Mouse (Mus musculus) adrenal gland, adult 8-10 months (tissue): ENCODE results near the gene Tle2. TPM values are rescaled to one million over a fixed set of nuclear protein-coding genes. Genes with fewer than 3 reads are reported as not detected.

Source experiments
- DNase-seq: peaks from one replicate; pipeline ENCODE4 v3.0.0; 2022
- total RNA-seq, 4 experiments: library from RNA; stranded (reverse); gene quantifications; 2 replicates each; pipeline ENCODE4 v1.2.4; 2022

Tle2 gene
- total RNA-seq, 4 experiments from 2014 or later, result 50.6 to 211 (median 117) TPM

DNA sequence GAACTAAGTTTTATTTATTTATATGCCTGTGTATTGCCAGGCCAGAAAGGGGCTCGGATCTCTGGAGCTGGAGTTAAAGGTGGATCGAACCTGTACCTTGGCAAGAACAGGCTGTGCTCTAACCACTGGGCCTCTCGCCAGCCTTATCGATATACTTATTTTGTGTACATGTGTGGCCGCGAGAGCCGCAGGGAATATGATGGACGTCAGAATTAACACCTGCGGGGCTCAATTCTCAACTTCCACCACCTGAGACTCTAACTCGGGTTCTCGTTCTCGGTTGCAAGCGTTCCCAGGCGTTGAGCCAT lies 31.3 kb downstream of the Tle2 start:
- DNase-seq, result no peak

- peak; percentile 96 for DNase-seq
Measured at GRCm38 (mm10) chr10:81605974-81606751, 31.8 kb downstream of the Tle2 start, which contains the start of gene BC025920. Gene BC025920, plus strand, starts transcription at chr10:81606270.

- DNase-seq, result no peak
Measured at GRCm38 (mm10) chr10:81608308-81608707, 33.9 kb downstream of the Tle2 start.

DNA sequence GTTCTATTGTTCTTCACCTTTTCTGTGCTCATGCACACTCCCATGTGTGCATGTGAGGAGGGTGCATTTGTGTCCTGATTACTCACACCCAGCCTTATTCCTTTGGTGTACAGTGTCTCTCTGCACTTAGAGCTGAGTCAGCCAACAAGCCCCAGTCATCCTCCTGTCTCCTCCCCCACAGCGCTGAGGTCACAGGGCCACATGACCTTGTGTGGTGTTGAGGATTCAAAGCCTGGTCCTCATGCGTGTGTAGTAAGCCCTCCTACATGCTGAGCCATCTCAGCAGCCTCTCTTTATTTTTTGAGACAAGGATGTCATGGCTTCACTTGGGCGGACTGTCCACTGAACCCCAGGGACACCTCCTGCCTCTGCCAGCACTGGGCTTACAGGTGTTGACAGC lies 38.4 kb downstream of the Tle2 start:
- DNase-seq, result no peak

DNA sequence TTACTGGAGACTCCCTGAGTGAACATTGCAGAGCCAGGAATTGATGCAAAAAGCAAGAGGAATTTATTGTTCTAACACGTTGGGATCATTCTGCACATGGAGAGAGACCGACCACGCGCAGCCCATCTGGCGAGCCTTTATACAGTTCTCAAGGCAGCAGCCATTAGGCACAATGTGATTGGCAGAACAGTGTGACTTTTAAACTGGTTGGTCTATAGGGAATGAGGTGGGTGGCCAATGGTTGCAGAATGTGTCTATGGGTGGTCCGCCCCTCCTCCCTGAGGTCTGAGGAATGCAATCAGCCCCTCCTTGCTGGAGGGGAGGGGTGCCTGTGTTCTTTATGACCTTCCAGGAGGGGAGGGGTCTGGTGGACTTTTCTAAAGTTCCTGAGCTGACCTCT lies 41.1 kb downstream of the Tle2 start:
- no peak for DNase-seq

DNA sequence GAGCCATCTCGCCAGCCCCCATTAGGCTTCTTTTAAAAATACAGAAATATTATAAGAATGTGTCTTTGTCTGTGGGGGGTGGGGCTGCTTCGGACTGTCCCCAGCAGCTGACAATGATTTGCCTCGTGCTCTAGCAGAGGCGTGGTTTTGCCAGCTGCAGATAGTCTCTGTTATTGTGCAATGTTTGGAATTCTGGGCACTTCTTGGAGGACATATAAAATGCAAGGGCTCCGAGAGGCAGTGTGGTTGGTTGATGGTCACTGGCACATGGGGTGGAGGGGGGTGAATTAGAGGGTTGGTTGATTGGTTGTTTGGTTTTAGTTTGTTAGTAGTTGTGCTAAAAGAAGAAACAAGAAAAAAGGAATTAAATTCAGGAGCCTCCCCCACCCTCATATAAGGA lies 45.6 kb downstream of the Tle2 start:
- no peak for DNase-seq

- no peak for DNase-seq
Measured at GRCm38 (mm10) chr10:81620786-81621185, 46.4 kb downstream of the Tle2 start.

DNA sequence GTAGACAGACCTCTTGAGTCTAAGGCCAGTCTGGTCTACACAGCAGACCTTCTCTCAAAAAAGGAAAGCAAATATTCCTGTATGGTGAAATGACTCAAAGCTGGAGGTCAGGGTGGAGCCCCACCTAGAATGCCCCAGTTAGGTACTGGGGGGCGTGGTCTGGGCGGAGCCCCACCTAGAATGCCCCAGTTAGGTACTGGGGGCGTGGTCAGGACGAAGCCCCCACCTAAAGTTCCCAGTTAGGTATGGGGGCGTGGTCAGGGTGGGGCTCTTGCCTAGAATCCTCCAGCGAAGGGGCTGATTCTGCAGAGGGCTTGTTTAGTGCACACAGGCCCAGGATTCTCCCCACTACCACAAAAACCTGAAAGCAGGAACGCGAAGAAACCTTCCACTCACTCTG lies 49.1 kb downstream of the Tle2 start:
- DNase-seq, result no peak

DNA sequence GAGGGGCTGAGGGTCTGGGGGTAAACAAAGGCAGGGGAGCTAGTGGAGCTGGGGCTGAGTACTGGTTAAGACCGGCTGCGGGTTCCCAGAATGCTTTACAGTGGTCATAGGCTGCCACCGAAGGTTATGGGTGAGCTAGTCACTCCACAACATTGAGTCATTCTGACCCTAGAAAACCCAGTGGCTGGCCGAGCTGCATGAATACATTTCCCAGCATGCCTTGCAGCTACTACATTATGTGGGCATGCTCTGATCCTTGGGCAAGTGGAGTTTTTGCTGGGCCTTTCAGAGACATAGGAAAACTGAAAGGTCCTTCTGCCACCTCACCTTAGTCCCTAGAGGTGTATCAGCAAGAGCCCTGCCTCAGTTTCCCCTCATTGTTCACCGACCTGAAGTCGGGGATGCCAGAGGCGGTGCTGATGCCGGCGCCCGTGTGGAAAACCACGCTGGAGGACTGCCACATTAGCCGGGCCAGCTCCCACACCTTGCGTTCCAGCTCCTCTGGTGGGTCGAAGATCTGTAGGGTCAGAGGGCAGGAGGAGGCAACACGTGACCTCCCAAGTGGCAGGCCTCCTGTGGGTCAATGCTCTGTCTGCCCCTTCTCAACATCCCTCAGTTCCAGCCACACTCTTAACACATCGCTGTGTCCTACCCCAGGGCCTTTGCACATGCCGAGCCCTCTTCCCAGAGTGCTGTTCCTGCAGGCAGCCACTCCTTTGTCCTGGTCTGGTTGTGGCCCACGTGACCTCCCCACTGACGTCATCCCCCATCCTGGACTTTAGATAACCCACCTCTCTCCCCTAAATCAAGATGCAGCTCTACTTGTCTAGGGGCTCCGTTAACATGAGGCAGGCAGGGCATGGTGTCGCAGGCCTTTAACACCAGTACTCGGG lies 52.0 kb downstream of the Tle2 start:
- no peak for DNase-seq

GRCm38 (mm10) chr10:81626994-81627835 lies 52.9 kb downstream of the Tle2 start, which contains the start of gene Sirt6:
Gene Sirt6, minus strand, starts transcription at chr10:81627797.
- DNase-seq, result peak; percentile 93

DNA sequence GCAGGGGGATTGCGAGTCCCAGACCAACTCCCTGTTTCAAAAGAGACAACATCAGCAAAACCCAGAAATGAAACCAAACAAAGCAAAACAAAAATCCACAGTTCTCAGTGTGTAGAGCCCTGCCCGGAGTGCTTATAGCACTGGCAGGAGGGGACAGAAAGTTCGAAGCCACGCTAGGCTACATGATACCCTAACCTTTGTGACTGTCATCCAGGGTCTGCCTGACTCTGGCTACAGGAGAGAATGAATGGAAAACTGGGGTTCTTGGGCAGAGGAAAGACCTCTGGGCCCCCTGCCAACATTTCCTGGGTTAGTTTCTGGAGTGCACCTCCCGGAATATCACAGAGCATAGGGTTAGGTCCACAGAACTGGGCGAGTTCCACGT lies 53.5 kb downstream of the Tle2 start:
- no peak for DNase-seq

- no peak for DNase-seq
Measured at GRCm38 (mm10) chr10:81628390-81628789, 54.0 kb downstream of the Tle2 start, which contains the start of gene Ankrd24. Gene Ankrd24, plus strand, starts transcription at chr10:81628540.

GRCm38 (mm10) chr10:81633253-81634099 lies 59.1 kb downstream of the Tle2 start:
- DNase-seq, result peak; percentile 85

GRCm38 (mm10) chr10:81636338-81636737 lies 62.0 kb downstream of the Tle2 start:
- no peak for DNase-seq

DNA sequence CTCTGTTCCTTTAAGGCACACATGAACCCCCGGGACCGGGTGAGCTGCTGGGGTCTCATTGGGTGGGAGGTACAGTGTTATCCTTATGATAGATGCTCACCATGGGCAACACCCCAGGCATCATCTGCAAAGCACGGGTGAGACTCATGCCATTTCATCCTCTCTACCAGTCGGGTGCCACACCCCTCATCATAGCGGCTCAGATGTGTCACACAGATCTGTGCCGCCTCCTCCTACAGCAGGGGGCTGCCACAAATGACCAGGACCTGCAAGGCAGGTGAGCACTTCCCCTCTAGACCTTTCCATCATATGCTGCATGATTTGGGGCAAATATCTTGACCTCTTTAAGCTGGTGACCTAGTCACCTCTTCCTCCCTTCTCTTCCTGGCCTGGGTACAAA lies 63.7 kb downstream of the Tle2 start:
- no peak for DNase-seq

Other genes with a start within 250 kb of the Tle2 start
- 10 to 100 TPM; 35.6 to 52.1 (median 42.0) TPM for gene Tbxa2r, start 245.8 kb upstream of the Tle2 start, total RNA-seq
- gene Gipc3, start 231.3 kb upstream of the Tle2 start, total RNA-seq, result 10 to 100 TPM in 2 of 4 experiments, 1 to 10 TPM in 2; 3.7 to 17.7 (median 9.3) TPM
- 100 to 1,000 TPM in 3 of 4 experiments, 10 to 100 TPM in 1; 94.2 to 121 (median 112) TPM for gene Hmg20b, start 224.1 kb upstream of the Tle2 start, total RNA-seq
- 10 to 100 TPM; 18.3 to 25.7 (median 22.0) TPM for gene Mfsd12, start 217.1 kb upstream of the Tle2 start, total RNA-seq
- gene 4930404N11Rik, start 208.7 kb upstream of the Tle2 start, total RNA-seq, result 1 to 10 TPM; 1.6 to 5.3 (median 2.4) TPM
- gene Fzr1, start 196.0 kb upstream of the Tle2 start, total RNA-seq, result 10 to 100 TPM; 47.1 to 52.7 (median 49.9) TPM
- 10 to 100 TPM; 49.8 to 60.2 (median 55.0) TPM for gene Dohh, start 190.1 kb upstream of the Tle2 start, total RNA-seq
- gene Gm48551, start 190.1 kb upstream of the Tle2 start, total RNA-seq, result 1 to 10 TPM in 2 of 4 experiments, under 1 TPM in 2; 0.65 to 2.9 (median 1.0) TPM
- 1 to 10 TPM; 2.0 to 4.2 (median 2.6) TPM for gene Gm48552, start 185.6 kb upstream of the Tle2 start, total RNA-seq
- 1 to 10 TPM in 2 of 4 experiments, under 1 TPM in 2; 0.78 to 2.0 (median 0.96) TPM for gene Smim24, start 181.5 kb upstream of the Tle2 start, total RNA-seq
- gene Nfic, start 118.9 kb upstream of the Tle2 start, total RNA-seq, result 100 to 1,000 TPM; 113 to 191 (median 144) TPM
- gene Celf5, start 91.9 kb upstream of the Tle2 start, total RNA-seq, result 1 to 10 TPM in 3 of 4 experiments, under 1 TPM in 1; 0.17 to 2.5 (median 1.7) TPM
- gene Ncln, start 78.2 kb upstream of the Tle2 start, total RNA-seq, result 100 to 1,000 TPM; 115 to 136 (median 123) TPM
- gene S1pr4, start 74.4 kb upstream of the Tle2 start, total RNA-seq, result 1 to 10 TPM in 2 of 4 experiments, under 1 TPM in 2; 0.56 to 1.7 (median 0.92) TPM
- gene Gna15, start 50.3 kb upstream of the Tle2 start, total RNA-seq, result 1 to 10 TPM in 3 of 4 experiments, under 1 TPM in 1; 0.70 to 2.2 (median 1.6) TPM
- 100 to 1,000 TPM in 2 of 4 experiments, 10 to 100 TPM in 2; 90.2 to 105 (median 98.1) TPM for gene Gna11, start 29.4 kb upstream of the Tle2 start, total RNA-seq
- 1,000 to 10,000 TPM in 3 of 4 experiments, 100 to 1,000 TPM in 1; 989 to 1,424 (median 1,166) TPM for gene Aes, start 15.1 kb upstream of the Tle2 start, total RNA-seq
- gene Tle6, start 26.5 kb downstream of the Tle2 start, total RNA-seq, result 100 to 1,000 TPM in 2 of 4 experiments, 10 to 100 TPM in 2; 32.2 to 138 (median 85.6) TPM
- gene BC025920, start 31.7 kb downstream of the Tle2 start, total RNA-seq, result 1 to 10 TPM; 1.2 to 1.7 (median 1.3) TPM
- 10 to 100 TPM; 14.7 to 34.5 (median 26.5) TPM for gene Sirt6, start 53.2 kb downstream of the Tle2 start, total RNA-seq
- 10 to 100 TPM; 24.6 to 58.2 (median 46.7) TPM for gene Ankrd24, start 54.0 kb downstream of the Tle2 start, total RNA-seq
- gene Gm10778, start 74.5 kb downstream of the Tle2 start, total RNA-seq, result 1 to 10 TPM; 1.4 to 4.1 (median 3.7) TPM
- 1 to 10 TPM; 4.4 to 9.3 (median 5.5) TPM for gene Zfp433, start 130.3 kb downstream of the Tle2 start, total RNA-seq
- gene Gm3055, start 196.6 kb downstream of the Tle2 start, total RNA-seq, result 1 to 10 TPM; 3.5 to 9.4 (median 6.3) TPM
- gene Gm4767, start 237.6 kb downstream of the Tle2 start, total RNA-seq, result 1 to 10 TPM; 1.9 to 3.0 (median 2.5) TPM